Mouse (Mus musculus): Measurements from ENCODE around the gene Rsc1a1. TPM values are rescaled to one million over a fixed set of nuclear protein-coding genes. Genes with fewer than 3 reads are reported as not detected.
A peak's percentile ranks its signal among the peaks of the same experiment; 100 is the strongest.

The Rsc1a1 gene
- polyA plus RNA-seq (2012), result 0.11 TPM in 1 of 2 replicates, not detected in the other

DNA sequence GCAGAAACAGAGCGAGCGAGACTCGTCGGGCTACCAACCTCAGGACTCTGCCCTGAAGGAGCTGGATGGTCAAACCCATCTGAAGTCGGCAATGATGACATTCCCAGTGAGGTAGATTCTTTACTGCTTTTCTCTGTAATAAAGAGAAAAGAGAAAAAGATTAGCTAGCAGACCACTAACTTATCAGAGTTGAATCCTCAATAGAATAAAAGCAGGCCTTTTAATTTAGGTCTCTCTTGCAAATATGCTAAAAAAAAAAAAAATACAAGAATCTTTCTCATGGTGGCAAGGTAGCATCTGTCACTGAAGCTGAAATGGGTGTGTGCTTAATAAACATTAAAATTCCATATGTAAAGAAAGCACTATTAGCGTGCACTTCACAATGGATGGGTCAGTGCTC, at the start of gene Rsc1a1:
Rsc1a1 (minus strand) TSS at position 101 of the 400 bp plus-strand sequence.
- TF ChIP-seq GATA1 (IDR thresholded peaks at IDR 0.05; ENCODE audit: low read length) (no peak), TAL1 (IDR thresholded peaks at IDR 0.05; ENCODE audit: low read length) (no peak)

GRCm38 (mm10) chr4:141735206-141735560, 49.8 kb upstream of the Rsc1a1 start:
- Histone ChIP-seq H3K9me3 (ENCODE audit: control insufficient read depth, low read length) (no peaks in the 10 kb centered on the region), H3K4me1 (ENCODE audit: control insufficient read depth) (peaks cover 26% of the 10 kb centered on the region), H3K27me3 (ENCODE audit: control insufficient read depth) (peaks cover 2% of the 10 kb centered on the region), H3K4me3 (replicated peaks) (peak overlapping the region; percentile 59), H3K36me3 (ENCODE audit: control insufficient read depth) (no peaks in the 10 kb centered on the region)
- TF ChIP-seq GATA1 (IDR thresholded peaks at IDR 0.05; ENCODE audit: low read length), result no peak
- TF ChIP-seq TAL1 (IDR thresholded peaks at IDR 0.05; ENCODE audit: low read length), result no peak

More for the DNA sequence above, at the start of gene Rsc1a1:
- H3K36me3 ChIP-seq (ENCODE audit: control insufficient read depth), result peaks cover 95% of the 10 kb centered on the region
- peaks cover 6% of the 10 kb centered on the region for H3K4me1 ChIP-seq (ENCODE audit: control insufficient read depth)
- no peaks in the 10 kb centered on the region for H3K9me3 ChIP-seq (ENCODE audit: control insufficient read depth, low read length)
- no peaks in the 10 kb centered on the region for H3K27me3 ChIP-seq (ENCODE audit: control insufficient read depth)
- H3K4me3 ChIP-seq (replicated peaks), result no peak within 1 kb of the TSS

GRCm38 (mm10) chr4:141734446-141735205, 49.2 kb upstream of the Rsc1a1 start:
- peaks cover 24% of the 10 kb centered on the region for H3K4me1 ChIP-seq (ENCODE audit: control insufficient read depth)
- H3K9me3 ChIP-seq (ENCODE audit: control insufficient read depth, low read length), result no peaks in the 10 kb centered on the region

GRCm38 (mm10) chr4:141731766-141732165, 46.4 kb upstream of the Rsc1a1 start:
- Histone ChIP-seq H3K27me3 (ENCODE audit: control insufficient read depth) (peaks cover 16% of the 10 kb centered on the region), H3K4me1 (ENCODE audit: control insufficient read depth) (peaks cover 25% of the 10 kb centered on the region), H3K36me3 (ENCODE audit: control insufficient read depth) (no peaks in the 10 kb centered on the region), H3K4me3 (replicated peaks) (no peak overlapping the region), H3K9me3 (ENCODE audit: control insufficient read depth, low read length) (no peaks in the 10 kb centered on the region)
- TF ChIP-seq GATA1 (IDR thresholded peaks at IDR 0.05; ENCODE audit: low read length), result no peak
- no peak for TF ChIP-seq TAL1 (IDR thresholded peaks at IDR 0.05; ENCODE audit: low read length)

More at GRCm38 (mm10) chr4:141734446-141735205, 49.2 kb upstream of the Rsc1a1 start:
- H3K4me3 ChIP-seq (replicated peaks), result peak overlapping the region; percentile 59
- H3K36me3 ChIP-seq (ENCODE audit: control insufficient read depth), result no peaks in the 10 kb centered on the region
- H3K27me3 ChIP-seq (ENCODE audit: control insufficient read depth), result peaks cover 2% of the 10 kb centered on the region
- TF ChIP-seq GATA1 (IDR thresholded peaks at IDR 0.05; ENCODE audit: low read length) (no peak), TAL1 (IDR thresholded peaks at IDR 0.05; ENCODE audit: low read length) (no peak)

- no peaks in the 10 kb centered on the region for H3K36me3 ChIP-seq (ENCODE audit: control insufficient read depth)
- H3K9me3 ChIP-seq (ENCODE audit: control insufficient read depth, low read length), result no peaks in the 10 kb centered on the region
- peaks cover 28% of the 10 kb centered on the region for H3K4me1 ChIP-seq (ENCODE audit: control insufficient read depth)
- H3K27me3 ChIP-seq (ENCODE audit: control insufficient read depth), result peaks cover 16% of the 10 kb centered on the region
- TF ChIP-seq GATA1 (IDR thresholded peaks at IDR 0.05; ENCODE audit: low read length), result no peak
- no peak for TF ChIP-seq TAL1 (IDR thresholded peaks at IDR 0.05; ENCODE audit: low read length)
- no peak overlapping the region for H3K4me3 ChIP-seq (replicated peaks)
These were observed 45.0 kb upstream of the Rsc1a1 start for GRCm38 (mm10) chr4:141730401-141730800.

DNA sequence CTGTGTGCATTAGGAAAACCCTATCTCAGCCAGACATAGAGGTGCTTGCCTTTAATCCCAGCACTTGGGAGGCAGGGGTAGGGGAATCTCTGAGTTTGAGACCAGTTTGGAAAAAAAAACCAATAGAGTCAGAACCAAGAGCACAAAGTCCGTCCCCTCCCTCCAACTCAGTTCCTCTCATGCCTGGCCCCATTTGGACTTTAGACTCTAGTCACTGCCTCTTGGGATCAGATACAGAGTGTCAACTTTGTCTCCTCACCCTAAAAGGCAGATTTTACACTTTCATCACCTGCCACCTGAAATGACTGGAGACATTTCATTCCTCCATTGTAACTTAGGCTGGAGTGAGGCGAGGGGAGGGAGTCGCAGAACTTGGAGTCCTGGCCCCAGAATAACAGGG, 43.9 kb upstream of the Rsc1a1 start:
- H3K4me1 ChIP-seq (ENCODE audit: control insufficient read depth), result peaks cover 28% of the 10 kb centered on the region
- H3K4me3 ChIP-seq (replicated peaks), result no peak overlapping the region
- H3K9me3 ChIP-seq (ENCODE audit: control insufficient read depth, low read length), result no peaks in the 10 kb centered on the region
- H3K27me3 ChIP-seq (ENCODE audit: control insufficient read depth), result peaks cover 16% of the 10 kb centered on the region
- TF ChIP-seq TAL1 (IDR thresholded peaks at IDR 0.05; ENCODE audit: low read length), result no peak
- TF ChIP-seq GATA1 (IDR thresholded peaks at IDR 0.05; ENCODE audit: low read length), result no peak
- H3K36me3 ChIP-seq (ENCODE audit: control insufficient read depth), result no peaks in the 10 kb centered on the region

DNA sequence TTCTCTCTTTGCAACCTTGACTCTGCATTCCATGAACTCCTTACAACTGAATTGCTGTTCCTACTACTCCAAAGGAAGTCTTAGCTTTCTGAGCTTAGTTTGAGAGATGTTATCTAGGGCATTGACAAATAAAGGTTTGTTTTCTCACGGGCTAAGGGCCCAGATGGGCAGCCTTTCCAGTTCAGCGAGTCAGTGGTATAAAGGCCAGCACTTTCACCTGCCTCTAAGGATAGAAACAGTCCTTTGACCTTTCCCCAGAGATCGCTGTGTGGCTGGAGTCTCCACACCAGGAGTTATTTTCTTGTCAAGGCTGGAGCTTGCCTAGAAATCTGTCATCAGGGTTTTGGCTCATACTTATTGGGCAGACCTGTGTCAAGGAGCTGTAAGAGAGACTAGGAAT, 40.3 kb upstream of the Rsc1a1 start:
- Histone ChIP-seq H3K36me3 (ENCODE audit: control insufficient read depth) (peaks cover 13% of the 10 kb centered on the region), H3K27me3 (ENCODE audit: control insufficient read depth) (peaks cover 16% of the 10 kb centered on the region), H3K4me3 (replicated peaks) (no peak overlapping the region), H3K9me3 (ENCODE audit: control insufficient read depth, low read length) (no peaks in the 10 kb centered on the region), H3K4me1 (ENCODE audit: control insufficient read depth) (peaks cover 45% of the 10 kb centered on the region)
- TF ChIP-seq GATA1 (IDR thresholded peaks at IDR 0.05; ENCODE audit: low read length) (no peak), TAL1 (IDR thresholded peaks at IDR 0.05; ENCODE audit: low read length) (no peak)

GRCm38 (mm10) chr4:141725277-141725676, 39.9 kb upstream of the Rsc1a1 start:
- Histone ChIP-seq H3K4me1 (ENCODE audit: control insufficient read depth) (peaks cover 48% of the 10 kb centered on the region), H3K27me3 (ENCODE audit: control insufficient read depth) (peaks cover 15% of the 10 kb centered on the region), H3K4me3 (replicated peaks) (no peak overlapping the region), H3K36me3 (ENCODE audit: control insufficient read depth) (peaks cover 17% of the 10 kb centered on the region), H3K9me3 (ENCODE audit: control insufficient read depth, low read length) (peaks cover 2% of the 10 kb centered on the region)
- TF ChIP-seq TAL1 (IDR thresholded peaks at IDR 0.05; ENCODE audit: low read length), result no peak
- peak; percentile 83 for TF ChIP-seq GATA1 (IDR thresholded peaks at IDR 0.05; ENCODE audit: low read length)

- peaks cover 14% of the 10 kb centered on the region for H3K27me3 ChIP-seq (ENCODE audit: control insufficient read depth)
- TF ChIP-seq TAL1 (IDR thresholded peaks at IDR 0.05; ENCODE audit: low read length) (no peak), GATA1 (IDR thresholded peaks at IDR 0.05; ENCODE audit: low read length) (no peak)
- H3K4me1 ChIP-seq (ENCODE audit: control insufficient read depth), result peaks cover 55% of the 10 kb centered on the region
- H3K36me3 ChIP-seq (ENCODE audit: control insufficient read depth), result peaks cover 24% of the 10 kb centered on the region
- H3K4me3 ChIP-seq (replicated peaks), result peak overlapping the region; percentile 3
- H3K9me3 ChIP-seq (ENCODE audit: control insufficient read depth, low read length), result peaks cover 6% of the 10 kb centered on the region
These were observed 39.2 kb upstream of the Rsc1a1 start for GRCm38 (mm10) chr4:141724594-141724993.
